Mouse (Mus musculus): ENCODE results near the gene Tbl3. TPM values are rescaled to one million over a fixed set of nuclear protein-coding genes. Genes with fewer than 3 reads are reported as not detected.
A peak's percentile ranks its signal among the peaks of the same experiment; 100 is the strongest.

Tbl3 gene
- 71.4 and 72.1 TPM in 2 replicates for polyA plus RNA-seq (2015; fragmentation: Nextera tagmentation; extraction: Ambion mirVana)

GRCm38 (mm10) chr17:24706982-24707800 lies at the start of gene Tbl3:
Tbl3 (minus strand) TSS chr17:24707660.
- 4% methylated on average over 32 of the region's 32 CpGs for WGBS
- Histone ChIP-seq H3K4me3 (peak within 1 kb of the TSS; percentile 92), H3K4me2 (peak within 1 kb of the TSS; percentile 81), H3K9me3 (no peaks in the 10 kb centered on the region), H3K9ac (peak within 1 kb of the TSS; percentile 80), H3K27ac (peak within 1 kb of the TSS; percentile 82), H3K36me3 (replicated peaks) (peaks cover 20% of the 10 kb centered on the region; the same call in 1 of the 2 replicates), H3K27me3 (replicated peaks) (no peaks in the 10 kb centered on the region), H3K4me1 (peaks cover 20% of the 10 kb centered on the region)
- peak; percentile 89 for ATAC-seq (replicated peaks)

DNA sequence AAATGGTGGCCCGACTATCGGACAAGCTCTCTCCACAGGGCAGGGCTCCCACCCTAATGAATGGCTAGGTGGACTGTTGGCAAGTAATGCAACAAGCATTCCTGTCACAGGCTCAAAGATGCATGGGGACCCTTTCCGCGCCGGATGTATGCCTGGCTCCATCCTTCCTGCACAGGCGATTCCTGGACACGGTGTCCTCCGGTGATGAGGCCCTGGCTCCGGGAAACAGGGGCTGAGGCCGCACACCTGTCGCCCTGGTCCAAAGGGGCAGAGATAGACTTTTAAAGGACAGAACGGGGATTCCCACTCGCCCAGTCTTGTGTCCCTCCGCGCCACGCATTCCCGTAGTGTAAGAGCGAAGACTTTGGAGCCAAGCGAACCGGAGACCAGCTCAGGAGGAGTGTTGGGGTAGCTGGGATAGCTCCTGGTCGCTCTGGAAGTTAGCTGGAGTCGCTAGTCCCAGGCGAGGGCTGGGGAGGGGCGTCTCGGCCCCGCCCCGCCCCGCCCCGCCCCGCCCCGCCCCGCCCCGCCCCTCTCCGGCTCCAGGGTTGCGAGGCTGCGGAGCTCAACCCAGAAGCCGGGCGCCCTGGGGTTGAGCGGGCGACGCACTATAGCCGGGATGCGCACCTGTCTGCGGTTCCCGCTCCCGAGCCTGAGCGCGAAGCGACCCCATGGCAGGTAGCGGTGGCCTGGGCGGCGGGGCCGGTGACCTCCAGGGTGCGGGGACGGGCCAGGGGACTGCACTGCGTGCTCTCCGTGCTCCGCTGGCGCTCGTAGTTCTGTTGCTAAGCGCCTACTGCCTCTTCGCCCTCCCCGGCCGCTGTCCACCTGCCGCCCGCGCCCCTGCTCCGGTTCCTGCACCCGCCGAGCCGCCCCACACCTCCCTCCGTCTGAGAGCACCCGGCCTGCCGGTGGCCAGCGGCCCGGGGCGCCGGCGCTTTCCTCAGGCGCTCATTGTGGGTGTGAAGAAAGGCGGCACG lies 45.2 kb upstream of the Tbl3 start, which contains the start of gene Hs3st6:
TSS of gene Hs3st6 (plus strand) at position 574 of the 980 bp plus-strand sequence.
- no peaks in the 10 kb centered on the region for H3K9me3 ChIP-seq
- peaks cover 69% of the 10 kb centered on the region for H3K27me3 ChIP-seq (replicated peaks)
- under 1% methylated on average over 70 of the region's 82 CpGs for WGBS
- peak within 1 kb of the TSS; percentile 39 for H3K4me3 ChIP-seq
- no peaks in the 10 kb centered on the region for H3K36me3 ChIP-seq (replicated peaks)
- H3K4me1 ChIP-seq: peaks cover 13% of the 10 kb centered on the region
- H3K27ac ChIP-seq: no peak within 1 kb of the TSS
- peak within 1 kb of the TSS; percentile 78 for H3K4me2 ChIP-seq
- ATAC-seq (replicated peaks): 0 out of 2 replicates have a peak, but pooled peaks have one; percentile 27
- H3K9ac ChIP-seq: 0 out of 2 replicates have a peak within 1 kb of the TSS, but pooled peaks have one; percentile 6

- Histone ChIP-seq H3K4me1 (peaks cover 13% of the 10 kb centered on the region), H3K9ac (no peak overlapping the region), H3K27ac (no peak overlapping the region), H3K27me3 (replicated peaks) (peaks cover 69% of the 10 kb centered on the region), H3K36me3 (replicated peaks) (no peaks in the 10 kb centered on the region), H3K4me2 (no peak overlapping the region), H3K4me3 (no peak overlapping the region), H3K9me3 (no peaks in the 10 kb centered on the region)
- no peak for ATAC-seq (replicated peaks)
- WGBS: 27% methylated on average over 4 of the region's 4 CpGs
These were observed 44.1 kb upstream of the Tbl3 start for GRCm38 (mm10) chr17:24751528-24751927.

- no peak overlapping the region for H3K27ac ChIP-seq
- no peak for ATAC-seq (replicated peaks)
- H3K27me3 ChIP-seq (replicated peaks): peaks cover 25% of the 10 kb centered on the region
- H3K4me3 ChIP-seq: no peak overlapping the region
- H3K9me3 ChIP-seq: no peaks in the 10 kb centered on the region
- WGBS: 47% methylated on average over 4 of the region's 4 CpGs
- no peak overlapping the region for H3K4me2 ChIP-seq
- no peaks in the 10 kb centered on the region for H3K36me3 ChIP-seq (replicated peaks)
- H3K4me1 ChIP-seq: no peaks in the 10 kb centered on the region
- no peak overlapping the region for H3K9ac ChIP-seq
These were observed 39.5 kb upstream of the Tbl3 start for GRCm38 (mm10) chr17:24746986-24747385.

DNA sequence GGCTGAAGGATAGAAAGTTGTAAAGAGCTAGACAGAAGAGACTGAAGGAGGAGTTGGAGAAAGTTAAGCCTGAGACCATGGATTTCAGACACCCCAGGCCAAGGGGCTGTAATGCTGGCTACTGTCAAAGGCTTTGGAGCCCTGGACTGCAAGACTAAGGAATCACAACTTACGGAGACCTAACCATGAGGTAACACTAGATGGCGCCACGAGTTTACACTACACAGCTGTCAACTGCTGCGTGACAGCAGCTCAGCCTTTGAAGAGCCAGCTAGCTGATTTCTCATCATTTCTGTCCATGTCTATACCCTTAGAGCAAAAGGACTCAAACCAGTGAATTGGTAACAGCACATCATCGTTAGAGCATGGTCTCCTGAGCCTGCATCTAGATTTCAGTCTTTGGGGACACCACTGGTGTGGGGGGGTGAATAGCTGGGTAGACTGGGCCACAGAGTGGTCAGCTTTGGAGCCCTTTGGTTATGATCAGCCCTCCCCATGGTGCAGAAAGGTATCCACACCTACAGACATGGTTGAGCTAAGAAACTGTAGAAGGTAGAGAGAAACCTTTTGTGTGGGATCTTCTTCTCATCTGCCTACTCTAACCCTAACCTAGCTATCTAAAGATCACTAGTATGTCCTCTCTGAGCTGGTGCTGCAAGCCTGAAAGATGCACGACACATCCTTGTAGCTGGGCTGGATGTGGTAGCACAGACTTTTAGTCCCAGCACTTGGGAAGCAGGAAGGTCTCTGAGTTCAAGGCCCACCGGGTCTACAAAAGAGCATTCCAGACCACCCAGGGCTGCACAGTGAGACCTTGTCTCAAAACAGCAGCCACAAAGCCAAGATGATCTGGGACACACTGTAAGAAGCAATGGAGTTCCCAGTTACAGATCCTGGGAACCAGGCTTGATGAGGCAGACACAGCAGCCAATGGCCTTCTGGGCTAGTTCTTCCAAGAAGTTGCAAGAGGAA lies 38.4 kb upstream of the Tbl3 start:
- WGBS: 19% methylated on average over 7 of the region's 7 CpGs
- Histone ChIP-seq H3K27me3 (replicated peaks) (peaks cover 15% of the 10 kb centered on the region), H3K4me1 (no peaks in the 10 kb centered on the region), H3K27ac (no peak overlapping the region), H3K4me3 (no peak overlapping the region), H3K9me3 (no peaks in the 10 kb centered on the region), H3K36me3 (replicated peaks) (no peaks in the 10 kb centered on the region), H3K4me2 (no peak overlapping the region), H3K9ac (no peak overlapping the region)
- ATAC-seq (replicated peaks): peak; percentile 79

DNA sequence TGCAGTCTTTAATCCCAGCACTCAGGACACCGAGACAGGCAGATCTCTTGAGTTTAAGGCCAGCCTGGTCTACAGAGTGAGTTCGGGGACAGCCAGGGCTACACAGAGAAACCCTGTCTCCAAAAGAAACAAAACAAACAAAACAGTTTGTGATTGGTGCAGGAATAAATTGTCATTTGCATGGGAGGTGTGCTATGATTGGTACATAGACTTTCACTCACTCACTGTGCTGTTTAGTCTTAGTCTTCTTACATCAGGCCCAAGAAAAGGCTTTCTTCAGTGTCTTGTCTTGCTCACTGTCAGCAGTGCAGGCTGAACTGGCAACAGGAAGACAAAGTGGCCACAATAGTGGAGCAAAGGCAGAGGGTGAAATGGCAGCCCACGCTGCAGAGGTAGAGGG lies 36.9 kb upstream of the Tbl3 start:
- H3K4me3 ChIP-seq: no peak overlapping the region
- ATAC-seq (replicated peaks): no peak
- WGBS: 68% methylated on average over 3 of the region's 3 CpGs
- no peaks in the 10 kb centered on the region for H3K4me1 ChIP-seq
- H3K9ac ChIP-seq: no peak overlapping the region
- no peak overlapping the region for H3K4me2 ChIP-seq
- no peaks in the 10 kb centered on the region for H3K36me3 ChIP-seq (replicated peaks)
- H3K27me3 ChIP-seq (replicated peaks): peaks cover 3% of the 10 kb centered on the region
- H3K27ac ChIP-seq: no peak overlapping the region
- no peaks in the 10 kb centered on the region for H3K9me3 ChIP-seq

DNA sequence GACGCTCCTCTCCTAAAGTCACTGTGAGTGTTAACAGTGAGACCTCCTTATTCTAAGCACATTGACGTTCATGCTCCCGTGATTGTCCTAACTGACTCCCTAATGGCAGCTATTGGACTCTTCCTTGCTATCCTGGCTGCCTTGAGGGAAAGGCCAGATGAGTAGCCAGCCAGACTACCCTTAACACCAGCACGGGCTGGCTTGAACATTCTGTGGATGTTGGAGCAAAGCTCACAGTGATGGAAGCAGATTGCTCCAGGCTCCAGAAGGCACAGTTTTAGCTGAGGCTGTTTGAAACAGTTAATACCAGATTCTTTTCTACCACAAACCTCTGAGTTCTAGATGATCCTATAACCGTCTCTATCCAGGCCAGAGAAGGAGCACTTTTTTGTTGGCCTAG lies 36.4 kb upstream of the Tbl3 start:
- H3K27ac ChIP-seq: no peak overlapping the region
- H3K9me3 ChIP-seq: no peaks in the 10 kb centered on the region
- H3K4me1 ChIP-seq: no peaks in the 10 kb centered on the region
- H3K27me3 ChIP-seq (replicated peaks): peaks cover 3% of the 10 kb centered on the region
- WGBS: 76% methylated on average over 5 of the region's 5 CpGs
- no peak overlapping the region for H3K4me3 ChIP-seq
- no peak overlapping the region for H3K4me2 ChIP-seq
- no peak overlapping the region for H3K9ac ChIP-seq
- ATAC-seq (replicated peaks): no peak
- H3K36me3 ChIP-seq (replicated peaks): no peaks in the 10 kb centered on the region

DNA sequence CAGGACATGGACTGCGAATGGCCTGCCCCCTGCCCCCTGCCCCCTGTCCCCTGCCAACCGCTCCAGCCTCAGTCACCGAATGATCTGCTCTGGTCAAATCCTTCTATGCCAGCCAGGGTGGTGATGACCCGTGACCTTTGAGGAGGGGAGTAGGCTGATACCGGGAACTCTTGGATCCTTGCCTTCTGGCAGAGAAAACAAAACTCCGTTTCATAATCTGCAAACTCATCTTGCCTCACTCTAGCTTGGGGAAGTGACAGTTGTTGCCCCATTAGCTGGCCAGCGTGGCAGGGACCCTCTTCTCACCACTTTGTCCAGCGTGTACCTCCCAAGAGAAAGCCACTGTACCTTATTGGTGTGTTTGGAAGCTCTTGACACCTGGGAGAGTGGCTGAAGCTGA lies 34.8 kb upstream of the Tbl3 start:
- H3K9ac ChIP-seq: no peak overlapping the region
- H3K27me3 ChIP-seq (replicated peaks): no peaks in the 10 kb centered on the region
- no peak overlapping the region for H3K27ac ChIP-seq
- H3K4me2 ChIP-seq: no peak overlapping the region
- no peaks in the 10 kb centered on the region for H3K36me3 ChIP-seq (replicated peaks)
- no peaks in the 10 kb centered on the region for H3K9me3 ChIP-seq
- WGBS: 84% methylated on average over 8 of the region's 8 CpGs
- no peak overlapping the region for H3K4me3 ChIP-seq
- ATAC-seq (replicated peaks): no peak
- peaks cover 4% of the 10 kb centered on the region; the same call in 1 of the 2 replicates for H3K4me1 ChIP-seq

DNA sequence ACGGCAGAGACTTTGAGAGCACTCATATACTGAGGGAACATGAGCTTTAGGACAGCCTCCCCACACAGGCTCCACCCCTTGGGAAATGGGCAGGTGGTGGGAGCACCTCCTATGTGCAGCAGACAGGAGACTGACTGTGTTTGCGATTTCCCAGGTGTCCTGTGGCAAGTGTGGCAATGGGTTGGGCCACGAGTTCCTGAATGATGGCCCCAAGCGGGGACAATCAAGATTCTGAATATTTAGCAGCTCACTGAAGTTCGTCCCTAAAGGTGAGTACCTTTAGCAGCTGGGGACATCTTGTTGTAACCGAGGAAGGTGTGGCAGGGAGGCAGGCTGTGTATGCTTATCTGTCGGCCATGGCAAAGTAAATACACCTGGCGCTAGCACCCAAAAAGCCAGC lies 32.5 kb upstream of the Tbl3 start:
- H3K36me3 ChIP-seq (replicated peaks): no peaks in the 10 kb centered on the region
- WGBS: 83% methylated on average over 8 of the region's 8 CpGs
- no peak for ATAC-seq (replicated peaks)
- H3K27ac ChIP-seq: no peak overlapping the region
- H3K4me3 ChIP-seq: no peak overlapping the region
- H3K9ac ChIP-seq: no peak overlapping the region
- H3K4me2 ChIP-seq: no peak overlapping the region
- H3K27me3 ChIP-seq (replicated peaks): no peaks in the 10 kb centered on the region
- no peaks in the 10 kb centered on the region for H3K9me3 ChIP-seq
- H3K4me1 ChIP-seq: peaks cover 18% of the 10 kb centered on the region

GRCm38 (mm10) chr17:24738238-24738637 lies 30.8 kb upstream of the Tbl3 start:
- no peak overlapping the region for H3K27ac ChIP-seq
- WGBS: 90% methylated on average over 4 of the region's 4 CpGs
- H3K4me1 ChIP-seq: peaks cover 18% of the 10 kb centered on the region
- H3K4me3 ChIP-seq: no peak overlapping the region
- no peak for ATAC-seq (replicated peaks)
- no peak overlapping the region for H3K9ac ChIP-seq
- H3K9me3 ChIP-seq: no peaks in the 10 kb centered on the region
- no peak overlapping the region for H3K4me2 ChIP-seq
- no peaks in the 10 kb centered on the region for H3K27me3 ChIP-seq (replicated peaks)
- no peaks in the 10 kb centered on the region for H3K36me3 ChIP-seq (replicated peaks)

DNA sequence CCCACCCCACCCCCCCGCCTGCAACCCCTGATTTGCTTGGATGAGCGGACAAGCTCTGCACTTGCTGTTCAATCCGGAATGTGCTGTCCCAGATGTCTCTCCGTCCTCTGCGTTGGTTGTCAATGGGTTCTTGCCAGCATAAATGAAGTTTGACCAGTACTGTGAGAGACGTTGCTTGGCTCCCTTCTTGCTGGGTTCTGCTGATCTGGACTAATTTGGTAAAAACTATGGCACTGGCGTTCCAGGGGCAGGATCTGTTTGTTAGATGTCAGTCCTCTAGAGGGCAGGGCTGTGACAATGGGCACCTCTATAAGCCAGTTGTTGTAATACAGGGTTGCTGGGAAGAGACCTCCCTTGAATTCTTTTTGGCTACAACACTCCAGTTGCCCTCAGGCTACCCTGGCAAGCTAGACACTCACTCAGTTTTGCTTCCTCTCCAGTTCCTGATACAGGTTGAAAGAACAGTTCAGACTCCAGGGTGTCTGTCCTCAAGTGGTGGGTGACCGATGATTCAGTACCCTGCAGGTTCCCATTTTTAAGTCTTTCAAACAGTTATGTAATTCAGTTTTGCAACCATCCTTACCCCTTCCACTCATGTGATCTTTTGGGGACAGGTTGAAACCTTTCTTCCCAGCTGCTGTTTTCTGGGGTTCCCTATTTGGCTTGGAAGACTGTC lies 29.8 kb upstream of the Tbl3 start:
- Histone ChIP-seq H3K36me3 (replicated peaks) (no peaks in the 10 kb centered on the region), H3K4me3 (peak overlapping the region; percentile 49), H3K4me2 (peak overlapping the region; percentile 82), H3K9me3 (no peaks in the 10 kb centered on the region), H3K27me3 (replicated peaks) (no peaks in the 10 kb centered on the region), H3K4me1 (peaks cover 18% of the 10 kb centered on the region), H3K27ac (no peak overlapping the region), H3K9ac (no peak overlapping the region)
- no peak for ATAC-seq (replicated peaks)
- WGBS: 27% methylated on average over 8 of the region's 8 CpGs

Measured in midbrain, embryonic 15.5 days (tissue).